Comparison of ENCODE assay signal across 9 mouse cellular contexts in the genomic region with DNA sequence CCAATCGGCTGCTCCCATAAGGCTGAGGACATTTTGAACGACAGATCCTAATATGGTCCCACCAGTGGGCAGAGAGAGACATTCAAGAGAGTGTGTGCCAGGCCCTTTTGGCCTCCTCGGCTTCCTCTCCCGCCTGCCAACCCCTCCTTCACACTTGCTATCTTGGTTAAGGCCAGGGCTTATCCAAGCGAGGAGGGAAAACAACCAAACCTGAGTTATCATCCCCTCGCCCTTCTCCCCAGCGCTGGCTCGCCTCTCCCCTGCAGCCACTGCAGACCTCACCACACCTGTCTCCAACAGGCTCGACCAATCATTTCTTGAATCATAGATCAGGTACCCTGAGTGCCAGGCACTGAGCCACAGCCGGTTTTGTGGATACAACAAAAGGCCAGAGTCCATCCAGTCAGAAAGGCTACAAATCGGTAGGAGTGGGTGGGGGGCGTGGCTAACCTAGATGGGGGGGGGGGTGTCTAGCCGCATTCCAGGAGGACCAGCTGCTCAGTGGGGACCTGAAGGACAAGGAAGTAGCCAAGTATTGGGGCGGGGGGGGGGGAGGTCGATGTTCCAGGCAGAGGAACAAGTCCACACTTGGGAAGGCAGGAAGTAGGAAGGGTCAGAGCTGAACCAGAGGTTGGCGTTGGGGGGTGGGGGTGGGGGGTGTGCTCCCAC. TPM values are rescaled to one million over a fixed set of nuclear protein-coding genes. Genes with fewer than 3 reads are reported as not detected.
DNase-seq lines count a peak whose midpoint lies in the region; ATAC-seq and TF ChIP-seq lines count a peak whose summit lies in the region.
"Had no signal": no experiment of that assay in that cellular context is flagged by ENCODE, and none has a peak within 500 bp of the region (broad histone marks: within the 10 kb centered on the region; RNA-seq: fewer than 3 reads in every experiment).

No protein-coding gene starts in this region.

- ATAC-seq in embryonic facial prominence, embryonic 11.5 days (replicated peaks; ENCODE audit: insufficient number of reproducible peaks, low FRiP score, low TSS enrichment, low read depth), result 0 out of 2 replicates have a peak, but pooled peaks have one; percentile 50
- peak; percentile 78 for ATAC-seq in kidney, postnatal 0 days (replicated peaks; ENCODE audit: low FRiP score, low read depth)
- peak; percentile 46; the same call in 1 of the 2 replicates for ATAC-seq in megakaryocyte progenitor cell, adult 5-6 weeks (replicated peaks; ENCODE audit: poor library complexity)

- 0 out of 2 replicates have a peak, but pooled peaks cover 2% of the 10 kb centered on the region for H3K4me1 ChIP-seq in embryonic facial prominence, embryonic 11.5 days (ENCODE audit: control insufficient read depth, insufficient read depth, low read length)
- peaks cover 11% of the 10 kb centered on the region for H3K4me1 ChIP-seq in kidney, postnatal 0 days (replicated peaks; ENCODE audit: insufficient read depth, low read length)

- intact Hi-C loops in left cerebral cortex, postnatal 36 days (cut with DNase I), result no loop called here
- intact Hi-C loops in gastrocnemius, postnatal 36 days (cut with DNase I), result no loop called here

- no peak overlapping the region for H3K9ac ChIP-seq in embryonic facial prominence, embryonic 11.5 days (replicated peaks; ENCODE audit: low read length)
- no peak overlapping the region for H3K9ac ChIP-seq in kidney, postnatal 0 days (ENCODE audit: low read depth, low read length)

- H3K27me3 ChIP-seq in embryonic facial prominence, embryonic 11.5 days (ENCODE audit: control insufficient read depth, insufficient read depth, low read length), result no peaks in the 10 kb centered on the region
- no peaks in the 10 kb centered on the region for H3K27me3 ChIP-seq in kidney, postnatal 0 days (ENCODE audit: insufficient read depth, low read length)

- H3K4me3 ChIP-seq in embryonic facial prominence, embryonic 11.5 days (ENCODE audit: low read depth, low read length), result no peak overlapping the region
- H3K4me3 ChIP-seq in kidney, postnatal 0 days (replicated peaks; ENCODE audit: low read depth, low read length), result no peak overlapping the region
- H3K4me3 ChIP-seq: megakaryocyte, embryonic 14.5 days had no signal

- H3K36me3 ChIP-seq in embryonic facial prominence, embryonic 11.5 days (replicated peaks; ENCODE audit: control insufficient read depth, insufficient read depth, low read depth, low read length), result no peaks in the 10 kb centered on the region
- no peaks in the 10 kb centered on the region for H3K36me3 ChIP-seq in kidney, postnatal 0 days (ENCODE audit: insufficient read depth, low read length)

- no peak overlapping the region; the same call in 1 of the 2 replicates for H3K4me2 ChIP-seq in embryonic facial prominence, embryonic 11.5 days (ENCODE audit: low read depth, low read length)
- peak overlapping the region; percentile 30 for H3K4me2 ChIP-seq in kidney, postnatal 0 days (ENCODE audit: low read length)

- DNase-seq in lung, adult 18-20 months, result peak; percentile 54 to 68
- DNase-seq in lung, postnatal 14 days, result no peak
- DNase-seq in embryonic facial prominence, embryonic 11.5 days (ENCODE audit: low spot score), result no peak
- DNase-seq in kidney, postnatal 0 days (ENCODE audit: low spot score), result no peak
- DNase-seq in left cerebral cortex, postnatal 36 days (ENCODE audit: low spot score in 2 of 2), result no peak
- no peak for DNase-seq in gastrocnemius, adult 8-10 months (ENCODE audit: low spot score in 2 of 2)
- DNase-seq in gastrocnemius, postnatal 36 days, result no peak

- no peaks in the 10 kb centered on the region for H3K9me3 ChIP-seq in embryonic facial prominence, embryonic 11.5 days (replicated peaks; ENCODE audit: control insufficient read depth, low read length)
- no peaks in the 10 kb centered on the region for H3K9me3 ChIP-seq in kidney, postnatal 0 days (replicated peaks; ENCODE audit: low read length)
- H3K9me3 ChIP-seq: megakaryocyte, embryonic 14.5 days had no signal

- TF ChIP-seq CTCF in kidney, postnatal 0 days (IDR thresholded peaks at IDR 0.05; ENCODE audit: low read depth), result no peak

- WGBS in embryonic facial prominence, embryonic 11.5 days, result 20% methylated on average over 14 of the region's 16 CpGs
- WGBS in kidney, postnatal 0 days, result 17% methylated on average over 16 of the region's 16 CpGs

- no peak overlapping the region for H3K27ac ChIP-seq in embryonic facial prominence, embryonic 11.5 days (replicated peaks; ENCODE audit: low read depth, low read length)
- H3K27ac ChIP-seq in kidney, postnatal 0 days, result peak overlapping the region; percentile 83

RNA-seq across cellular contexts. Expression of a gene that starts 26.6 kb away (rescaled TPM):
- 66.9 and 75.9 TPM in 2 replicates for polyA plus RNA-seq in embryonic facial prominence, embryonic 11.5 days (2014; fragmentation: Nextera tagmentation; extraction: Ambion mirVana)
- 98.8 and 113 TPM in 2 replicates for polyA plus RNA-seq in kidney, postnatal 0 days (2015; fragmentation: Nextera tagmentation; extraction: Ambion mirVana)
- total RNA-seq in megakaryocyte progenitor cell, adult 5-6 weeks (2015), result 124 and 135 TPM in 2 replicates
- total RNA-seq in megakaryocyte progenitor cell, adult 5-6 weeks (2017), result 24.7 and 35.1 TPM in 2 replicates
- total RNA-seq in left cerebral cortex, postnatal 36 days (2021), result 10 to 100 TPM; 21.5 to 30.3 TPM
- 10 to 100 TPM; 18.8 to 27.9 (median 27.3) TPM for total RNA-seq in gastrocnemius, adult 8-10 months (2022)
- 10 to 100 TPM; 31.1 to 31.8 TPM for total RNA-seq in gastrocnemius, postnatal 36 days (2021)

Comparison
In these comparisons a context has a peak if more than half of its experiments do, and no peak if none do; other contexts are left out.
1. DNase-seq: peak in lung, adult 18-20 months (2 of 2); none in lung, postnatal 14 days (single experiment), embryonic facial prominence, embryonic 11.5 days (single experiment), kidney, postnatal 0 days (single experiment), left cerebral cortex, postnatal 36 days (0 of 2), gastrocnemius, adult 8-10 months (0 of 2) and gastrocnemius, postnatal 36 days (0 of 2).
2. Peak in every context shown above with its lines, with median percentiles within 50 percentile points of each other: ATAC-seq.